Mouse (Mus musculus): ENCODE results near the gene Irf5.

DNA sequence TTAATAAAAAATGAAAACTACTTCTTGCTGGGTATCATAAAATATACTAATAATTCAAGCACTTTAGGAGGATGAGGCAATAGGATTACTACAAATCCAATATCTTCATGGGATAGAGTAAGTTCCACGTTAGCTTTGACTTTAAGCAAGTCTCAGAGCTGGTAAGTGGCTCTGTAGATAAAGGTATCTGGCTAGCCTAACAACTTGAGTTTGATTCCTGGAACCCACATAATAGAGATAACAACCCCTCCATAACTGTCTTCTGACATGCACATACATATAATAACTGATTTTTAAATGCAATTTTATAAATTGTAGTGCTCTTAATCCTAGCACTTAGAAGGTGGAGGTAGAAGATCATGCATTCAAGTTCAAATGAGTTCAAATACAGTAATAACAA is 54.3 kb downstream of the Irf5 start:
- TF ChIP-seq CTCF (IDR thresholded peaks at IDR 0.05; ENCODE audit: extremely low read depth, insufficient read length, insufficient replicate concordance, low read depth, low read length) (no peak), POLR2A (IDR thresholded peaks at IDR 0.05; ENCODE audit: low read depth, low read length) (no peak)

Data from small intestine, adult 2 months (tissue).